Mouse (Mus musculus): Measurements from ENCODE around the gene Eps15. TPM values are rescaled to one million over a fixed set of nuclear protein-coding genes. Genes with fewer than 3 reads are reported as not detected.

The Eps15 gene
- polyA plus RNA-seq, 1 experiment from 2014 or later: 77.9 TPM

DNA sequence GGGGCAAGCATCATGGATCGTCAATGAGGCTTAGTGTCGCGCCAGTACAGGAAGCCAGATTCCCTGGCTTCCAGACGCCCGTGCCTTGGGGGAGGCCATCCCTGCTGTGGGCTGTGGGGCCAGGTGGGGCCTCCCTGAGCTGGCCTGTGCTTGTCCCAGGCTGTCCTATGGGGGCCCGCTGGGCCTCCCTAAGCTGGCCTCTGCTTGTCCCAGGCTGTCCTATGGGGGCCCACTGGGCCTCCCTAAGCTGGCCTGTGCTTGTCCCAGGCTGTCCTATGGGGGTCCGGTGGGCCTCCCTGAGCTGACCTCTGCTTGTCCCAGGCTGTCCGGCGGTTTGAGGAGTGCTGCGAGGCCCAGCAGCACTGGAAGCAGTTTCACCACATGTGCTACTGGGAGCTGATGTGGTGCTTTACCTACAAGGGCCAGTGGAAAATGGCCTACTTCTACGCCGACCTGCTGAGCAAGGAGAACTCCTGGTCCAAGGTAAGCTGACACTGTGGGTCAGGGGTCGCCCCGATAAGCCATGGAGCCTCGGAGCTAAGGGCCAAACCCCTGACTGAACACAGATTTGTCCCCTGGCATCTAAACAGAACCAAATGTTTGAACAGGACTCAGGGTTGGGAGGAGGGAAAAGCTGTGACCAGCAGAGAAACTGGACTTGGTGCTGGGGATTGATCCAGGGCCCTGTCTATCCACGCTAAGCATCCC lies 152.8 kb downstream of the Eps15 start:
- Histone ChIP-seq H3K27ac (no peak overlapping the region), H3K9me3 (ENCODE audit: control insufficient read depth, low read length) (no peaks in the 10 kb centered on the region), H3K4me3 (replicated peaks; ENCODE audit: low read length) (no peak overlapping the region), H3K36me3 (replicated peaks; ENCODE audit: control insufficient read depth, insufficient read depth) (no peaks in the 10 kb centered on the region), H3K4me2 (replicated peaks) (no peak overlapping the region), H3K9ac (no peak overlapping the region), H3K27me3 (ENCODE audit: control insufficient read depth, insufficient read depth, low read length) (no peaks in the 10 kb centered on the region), H3K4me1 (replicated peaks; ENCODE audit: control insufficient read depth, insufficient read depth, low read length) (no peaks in the 10 kb centered on the region)
- 80% methylated on average over 16 of the region's 16 CpGs for WGBS
- DNase-seq (ENCODE audit: low spot score) (no peak), ATAC-seq (ENCODE audit: low FRiP score) (no peak)

DNA sequence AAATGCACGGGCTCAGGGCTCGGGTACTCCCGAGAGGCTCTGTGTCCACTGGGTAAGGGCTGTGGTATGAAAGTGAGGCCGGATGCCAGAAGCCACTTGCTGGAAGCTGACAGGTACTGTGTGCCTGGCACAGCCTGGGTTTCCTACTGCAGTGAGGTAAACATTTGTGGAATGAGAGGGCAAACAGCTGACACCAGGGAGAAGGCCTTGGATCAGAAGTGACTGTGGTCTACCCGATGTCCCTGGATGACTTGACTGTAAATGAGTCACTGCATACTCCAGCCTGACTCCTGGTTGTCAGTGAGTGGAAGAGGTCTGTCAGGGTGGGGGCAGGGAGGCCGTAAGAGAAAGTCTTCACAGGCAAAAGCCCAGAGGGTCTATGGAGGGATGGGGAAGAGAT lies 153.6 kb downstream of the Eps15 start:
- no peak overlapping the region for H3K27ac ChIP-seq
- H3K36me3 ChIP-seq (replicated peaks; ENCODE audit: control insufficient read depth, insufficient read depth): no peaks in the 10 kb centered on the region
- H3K4me3 ChIP-seq (replicated peaks; ENCODE audit: low read length): no peak overlapping the region
- H3K9me3 ChIP-seq (ENCODE audit: control insufficient read depth, low read length): no peaks in the 10 kb centered on the region
- ATAC-seq (ENCODE audit: low FRiP score) (no peak), DNase-seq (ENCODE audit: low spot score) (no peak)
- H3K9ac ChIP-seq: no peak overlapping the region
- H3K4me2 ChIP-seq (replicated peaks): no peak overlapping the region
- no peaks in the 10 kb centered on the region for H3K27me3 ChIP-seq (ENCODE audit: control insufficient read depth, insufficient read depth, low read length)
- WGBS: 83% methylated on average over 6 of the region's 6 CpGs
- H3K4me1 ChIP-seq (replicated peaks; ENCODE audit: control insufficient read depth, insufficient read depth, low read length): no peaks in the 10 kb centered on the region

DNA sequence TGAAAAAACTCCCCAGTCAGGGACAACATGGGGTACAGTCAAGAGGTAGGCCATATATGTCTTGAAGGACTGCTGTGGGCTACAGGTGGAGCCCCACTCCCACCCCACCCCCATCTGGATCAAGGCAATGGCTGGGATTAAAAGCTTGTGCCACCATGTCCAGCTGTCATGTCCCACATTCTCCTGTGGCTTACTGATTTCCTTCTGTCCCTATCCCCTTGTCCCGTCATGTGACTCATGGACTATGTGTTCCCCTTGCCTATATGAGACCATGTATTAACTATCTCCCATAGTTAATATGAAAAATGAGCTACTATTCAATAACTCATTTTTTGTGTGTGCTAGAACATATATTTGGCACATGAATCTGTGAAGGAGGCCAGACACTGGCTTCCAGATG lies 154.2 kb downstream of the Eps15 start:
- ATAC-seq (ENCODE audit: low FRiP score): no peak

More for the DNA sequence above, 154.2 kb downstream of the Eps15 start:
- no peak for DNase-seq (ENCODE audit: low spot score)
- no peaks in the 10 kb centered on the region for H3K9me3 ChIP-seq (ENCODE audit: control insufficient read depth, low read length)
- no peak overlapping the region for H3K4me3 ChIP-seq (replicated peaks; ENCODE audit: low read length)
- 91% methylated on average over 1 of the region's 1 CpGs for WGBS
- no peaks in the 10 kb centered on the region for H3K4me1 ChIP-seq (replicated peaks; ENCODE audit: control insufficient read depth, insufficient read depth, low read length)
- H3K27me3 ChIP-seq (ENCODE audit: control insufficient read depth, insufficient read depth, low read length): no peaks in the 10 kb centered on the region
- no peak overlapping the region for H3K9ac ChIP-seq
- no peak overlapping the region for H3K27ac ChIP-seq
- H3K36me3 ChIP-seq (replicated peaks; ENCODE audit: control insufficient read depth, insufficient read depth): no peaks in the 10 kb centered on the region
- no peak overlapping the region for H3K4me2 ChIP-seq (replicated peaks)

Other genes with a start within 250 kb of the Eps15 start
- 79.8 and 89.2 TPM in 2 replicates for gene Osbpl9, start 78.0 kb upstream of the Eps15 start, polyA plus RNA-seq (2014; fragmentation: Nextera tagmentation; extraction: Ambion mirVana)
- 2.0 and 2.1 TPM in 2 replicates for gene Calr4, start 45.8 kb upstream of the Eps15 start, polyA plus RNA-seq (2014; fragmentation: Nextera tagmentation; extraction: Ambion mirVana)
- 3.3 and 3.5 TPM in 2 replicates for gene Ttc39a, start 126.4 kb downstream of the Eps15 start, polyA plus RNA-seq (2014; fragmentation: Nextera tagmentation; extraction: Ambion mirVana)
- 99.2 and 114 TPM in 2 replicates for gene Rnf11, start 204.5 kb downstream of the Eps15 start, polyA plus RNA-seq (2014; fragmentation: Nextera tagmentation; extraction: Ambion mirVana)

All from hindbrain, embryonic 14.5 days (tissue).